ENCODE assay signal across 8 mouse cellular contexts in genomic region chr6:51076861-51077768, GRCm38 (mm10).
DNase-seq lines count a peak whose midpoint lies in the region; ATAC-seq lines count a peak whose summit lies in the region.

No protein-coding gene starts in this region.

- H3K27ac ChIP-seq in heart, embryonic 14.5 days (replicated peaks in 1 of 2; ENCODE audit: control insufficient read depth in 1 of 2, insufficient read depth in 1 of 2, low read depth in 2 of 2, low read length in 2 of 2): peak overlapping the region; percentile 22 to 24; a peak in 3 of 4 replicates
- peak overlapping the region; percentile 81 for H3K27ac ChIP-seq in hindbrain, embryonic 11.5 days (ENCODE audit: low read depth, low read length)
- peak overlapping the region; percentile 88 for H3K27ac ChIP-seq in midbrain, embryonic 10.5 days (replicated peaks)

- no peaks in the 10 kb centered on the region for H3K27me3 ChIP-seq in heart, embryonic 14.5 days (ENCODE audit: control insufficient read depth, insufficient read depth, low read length)
- H3K27me3 ChIP-seq in hindbrain, embryonic 11.5 days (ENCODE audit: control insufficient read depth, insufficient read depth, low read length): no peaks in the 10 kb centered on the region
- H3K27me3 ChIP-seq in midbrain, embryonic 10.5 days (ENCODE audit: low read depth, poor library complexity, severe bottlenecking): peaks cover 12% of the 10 kb centered on the region; the same call in 1 of the 2 replicates

- no peak for ATAC-seq in heart, embryonic 14.5 days (ENCODE audit: insufficient number of reproducible peaks, insufficient read depth, low FRiP score, low read depth)
- peak; percentile 93 for ATAC-seq in hindbrain, embryonic 11.5 days (ENCODE audit: low FRiP score)
- no peak for ATAC-seq in megakaryocyte, adult 5-6 weeks (ENCODE audit: poor library complexity, severe bottlenecking)
- ATAC-seq in megakaryocyte-erythroid progenitor cell, adult 5-6 weeks (replicated peaks; ENCODE audit: low FRiP score, low TSS enrichment, poor library complexity, severe bottlenecking): no peak

- H3K4me1 ChIP-seq in heart, embryonic 14.5 days (ENCODE audit: control insufficient read depth in 2 of 2, insufficient read depth in 2 of 2, low read length in 2 of 2): peaks cover 12 to 19% of the 10 kb centered on the region in 2 experiments
- peaks cover 10% of the 10 kb centered on the region; the same call in 1 of the 2 replicates for H3K4me1 ChIP-seq in hindbrain, embryonic 11.5 days (replicated peaks; ENCODE audit: control insufficient read depth, insufficient read depth, low read length)
- H3K4me1 ChIP-seq in midbrain, embryonic 10.5 days: peaks cover 61% of the 10 kb centered on the region

- no peak overlapping the region for H3K4me3 ChIP-seq in heart, embryonic 14.5 days (ENCODE audit: control insufficient read depth in 1 of 2, insufficient read depth in 1 of 2, low read depth in 1 of 2, low read length in 2 of 2)
- no peak overlapping the region for H3K4me3 ChIP-seq in hindbrain, embryonic 11.5 days (ENCODE audit: low read depth, low read length)
- H3K4me3 ChIP-seq in midbrain, embryonic 10.5 days: no peak overlapping the region

- no peaks in the 10 kb centered on the region for H3K36me3 ChIP-seq in heart, embryonic 14.5 days (ENCODE audit: control insufficient read depth, insufficient read depth, low read length)
- H3K36me3 ChIP-seq in hindbrain, embryonic 11.5 days (ENCODE audit: control insufficient read depth, insufficient read depth, low read length): no peaks in the 10 kb centered on the region
- no peaks in the 10 kb centered on the region for H3K36me3 ChIP-seq in midbrain, embryonic 10.5 days

- no peak overlapping the region for H3K4me2 ChIP-seq in heart, embryonic 14.5 days (ENCODE audit: low read length)
- H3K4me2 ChIP-seq in hindbrain, embryonic 11.5 days (replicated peaks; ENCODE audit: low read depth, low read length): no peak overlapping the region

- no peaks in the 10 kb centered on the region for H3K9me3 ChIP-seq in heart, embryonic 14.5 days (ENCODE audit: control insufficient read depth, low read length)
- H3K9me3 ChIP-seq in hindbrain, embryonic 11.5 days (ENCODE audit: control insufficient read depth, low read length): no peaks in the 10 kb centered on the region
- H3K9me3 ChIP-seq in midbrain, embryonic 10.5 days (replicated peaks): no peaks in the 10 kb centered on the region

- 60% methylated on average over 21 of the region's 21 CpGs for WGBS in heart, embryonic 14.5 days
- WGBS in hindbrain, embryonic 11.5 days: 38% methylated on average over 21 of the region's 21 CpGs
- WGBS in midbrain, embryonic 10.5 days: 51% methylated on average over 21 of the region's 21 CpGs

- intact Hi-C loops in heart, postnatal 25 days (cut with DNase I): no loop called here

- no peak overlapping the region for H3K9ac ChIP-seq in heart, embryonic 14.5 days (ENCODE audit: low read length)
- H3K9ac ChIP-seq in hindbrain, embryonic 11.5 days (ENCODE audit: low read depth, low read length): 0 out of 2 replicates have a peak overlapping the region, but pooled peaks have one; percentile 8

- no peak for DNase-seq in heart, postnatal 25 days (ENCODE audit: low spot score)
- DNase-seq in brain, adult 2 months (ENCODE audit: low read depth, low spot score): peak; percentile 23
- peak; percentile 79 for DNase-seq in hindbrain, embryonic 11.5 days (ENCODE audit: low spot score)
- DNase-seq in midbrain, embryonic 10.5 days (ENCODE audit: low spot score): peak; percentile 77
- DNase-seq in thymus, postnatal 14 days: no peak

Comparison
In these comparisons a context has a peak if more than half of its experiments do, and no peak if none do; other contexts are left out.
1. H3K27ac ChIP-seq: peak in every context shown above with its lines; median percentile 88 in midbrain, embryonic 10.5 days; 81 in hindbrain, embryonic 11.5 days; 23 in heart, embryonic 14.5 days.
2. DNase-seq: peak in brain, adult 2 months (single experiment), hindbrain, embryonic 11.5 days (single experiment) and midbrain, embryonic 10.5 days (single experiment); none in heart, postnatal 25 days (single experiment) and thymus, postnatal 14 days (single experiment).